Mouse (Mus musculus): ENCODE results near the gene Rnf145.

- TF ChIP-seq CTCF (conservative IDR thresholded peaks at IDR 0.05; ENCODE audit: low read length) (no peak), POU5F1 (IDR thresholded peaks at IDR 0.05; ENCODE audit: borderline replicate concordance, low read length) (no peak)
These were observed 6.4 kb upstream of the Rnf145 start for GRCm38 (mm10) chr11:44512044-44513025.

Data from E14TG2a.4 (cell line).